ENCODE assay signal across 19 mouse cellular contexts in genomic region chr17:7140399-7141174, GRCm38 (mm10). TPM values are rescaled to one million over a fixed set of nuclear protein-coding genes. Genes with fewer than 3 reads are reported as not detected.
A peak's percentile ranks its signal among the peaks of the same experiment; 100 is the strongest.
DNase-seq lines count a peak whose midpoint lies in the region; ATAC-seq lines count a peak whose summit lies in the region.
"Had no signal": no experiment of that assay in that cellular context is flagged by ENCODE, and none has a peak within 500 bp of the region (broad histone marks: within the 10 kb centered on the region; RNA-seq: fewer than 3 reads in every experiment).

No protein-coding gene starts in this region.

- H3K27ac ChIP-seq in intestine, embryonic 15.5 days, result no peak overlapping the region
- H3K27ac ChIP-seq in midbrain, embryonic 10.5 days (replicated peaks), result no peak overlapping the region
- H3K27ac ChIP-seq: embryonic facial prominence, embryonic 13.5 days; forebrain, embryonic 13.5 days; hindbrain, embryonic 15.5 days had no signal

- H3K4me3 ChIP-seq in intestine, embryonic 15.5 days (replicated peaks), result no peak overlapping the region
- no peak overlapping the region for H3K4me3 ChIP-seq in midbrain, embryonic 10.5 days
- H3K4me3 ChIP-seq: embryonic facial prominence, embryonic 13.5 days; forebrain, embryonic 13.5 days; heart, embryonic 12.5 days; hindbrain, embryonic 15.5 days had no signal

- H3K4me1 ChIP-seq in intestine, embryonic 15.5 days (replicated peaks), result no peaks in the 10 kb centered on the region
- H3K4me1 ChIP-seq in midbrain, embryonic 10.5 days, result no peaks in the 10 kb centered on the region
- H3K4me1 ChIP-seq: embryonic facial prominence, embryonic 13.5 days; forebrain, embryonic 13.5 days had no signal

- DNase-seq in frontal cortex, postnatal 14 days (ENCODE audit: low spot score in 2 of 2), result no peak
- DNase-seq in layer of hippocampus, adult 9-11 months, result peak; percentile 45
- no peak for DNase-seq in layer of hippocampus, adult 11-12 months (ENCODE audit: low spot score)
- peak; percentile 58 for DNase-seq in brain, adult 2 months (ENCODE audit: low read depth, low spot score)
- DNase-seq in midbrain, embryonic 10.5 days (ENCODE audit: low spot score), result no peak
- DNase-seq: adrenal gland, adult 8-10 months; adrenal gland, postnatal 36 days; cerebellum, adult 11 months; cerebellum, adult 8-10 months; cerebellum, postnatal 36 days; forebrain, postnatal 0 days; gastrocnemius, postnatal 14 days had no signal

- no peaks in the 10 kb centered on the region for H3K27me3 ChIP-seq in intestine, embryonic 15.5 days (replicated peaks)
- no peaks in the 10 kb centered on the region for H3K27me3 ChIP-seq in midbrain, embryonic 10.5 days (ENCODE audit: low read depth, poor library complexity, severe bottlenecking)
- H3K27me3 ChIP-seq: embryonic facial prominence, embryonic 13.5 days; forebrain, embryonic 13.5 days; heart, embryonic 12.5 days; hindbrain, embryonic 15.5 days had no signal

- ATAC-seq in frontal cortex, adult (ENCODE audit: low TSS enrichment), result peak; percentile 53
- ATAC-seq in intestine, embryonic 15.5 days, result no peak
- ATAC-seq: forebrain, embryonic 13.5 days; forebrain, postnatal 0 days; intestine, postnatal 0 days had no signal

- H3K36me3 ChIP-seq in intestine, embryonic 15.5 days, result no peaks in the 10 kb centered on the region
- H3K36me3 ChIP-seq in midbrain, embryonic 10.5 days, result no peaks in the 10 kb centered on the region
- H3K36me3 ChIP-seq: embryonic facial prominence, embryonic 13.5 days; heart, embryonic 12.5 days; hindbrain, embryonic 15.5 days had no signal

- WGBS in intestine, embryonic 15.5 days, result 83% methylated on average over 10 of the region's 10 CpGs
- 90% methylated on average over 10 of the region's 10 CpGs for WGBS in midbrain, embryonic 10.5 days

- no peaks in the 10 kb centered on the region for H3K9me3 ChIP-seq in intestine, embryonic 15.5 days
- H3K9me3 ChIP-seq in midbrain, embryonic 10.5 days (replicated peaks), result no peaks in the 10 kb centered on the region
- H3K9me3 ChIP-seq: embryonic facial prominence, embryonic 13.5 days; forebrain, embryonic 13.5 days; heart, embryonic 12.5 days; hindbrain, embryonic 15.5 days had no signal

- no peak overlapping the region for H3K4me2 ChIP-seq in intestine, embryonic 15.5 days (replicated peaks)
- H3K4me2 ChIP-seq: embryonic facial prominence, embryonic 13.5 days; forebrain, embryonic 13.5 days; heart, embryonic 12.5 days; hindbrain, embryonic 15.5 days had no signal

- H3K9ac ChIP-seq in intestine, embryonic 15.5 days, result no peak overlapping the region
- H3K9ac ChIP-seq: embryonic facial prominence, embryonic 13.5 days; forebrain, embryonic 13.5 days; forebrain, postnatal 0 days; heart, embryonic 12.5 days; hindbrain, embryonic 15.5 days had no signal

RNA-seq across cellular contexts. Expression of gene Rps6ka2, which starts 29.3 kb away (rescaled TPM):
- polyA plus RNA-seq in intestine, embryonic 15.5 days (2015; fragmentation: Nextera tagmentation; extraction: Ambion mirVana), result 8.0 and 8.9 TPM in 2 replicates
- 21.4 and 24.4 TPM in 2 replicates for polyA plus RNA-seq in midbrain, embryonic 10.5 days (2016; fragmentation: Nextera tagmentation; extraction: Ambion mirVana)

Comparison
In these comparisons a context has a peak if more than half of its experiments do, and no peak if none do; other contexts are left out.
1. DNase-seq: peak in layer of hippocampus, adult 9-11 months (single experiment) and brain, adult 2 months (single experiment); none in frontal cortex, postnatal 14 days (0 of 2), layer of hippocampus, adult 11-12 months (single experiment) and midbrain, embryonic 10.5 days (single experiment).